Mouse (Mus musculus) neural tube, embryonic 11.5 days (tissue): ENCODE data around the gene Ankdd1b. TPM values are rescaled to one million over a fixed set of nuclear protein-coding genes. Genes with fewer than 3 reads are reported as not detected.

ENCODE experiments used
- polyA plus RNA-seq: library from polyadenylated mRNA; unstranded; fragments of >200 nt; fragmentation: Nextera tagmentation; extraction: Ambion mirVana; gene quantifications from 2 replicates; pipeline ENCODE4 v1.2.1, GENCODE M21; 2014

The Ankdd1b gene
- polyA plus RNA-seq, 1 experiment from 2014 or later, result not detected

Other genes starting within 250 kb of the Ankdd1b start
- 27.2 and 30.2 TPM in 2 replicates for gene Poc5, start 82.9 kb downstream of the Ankdd1b start, polyA plus RNA-seq
- gene Gm17622, start 19.5 kb upstream of the Ankdd1b start, polyA plus RNA-seq, result not detected in 2 replicates
- 6.0 and 6.7 TPM in 2 replicates for gene Polk, start 71.4 kb upstream of the Ankdd1b start, polyA plus RNA-seq
- 5.9 and 6.8 TPM in 2 replicates for gene Col4a3bp, start 71.4 kb upstream of the Ankdd1b start, polyA plus RNA-seq
- gene Hmgcr, start 199.7 kb upstream of the Ankdd1b start, polyA plus RNA-seq, result 194 and 220 TPM in 2 replicates